Mouse (Mus musculus) bone marrow macrophage, adult 2 months (primary cell): ENCODE measurements at regions not wholly inside any gene's neighbourhood (a gene's known extent, or its start where the extent isn't known, plus 50 kb on each side); places are given as distances from the start of the nearest gene placed in this dataset.

Experiments
- CTCF ChIP-seq: IDR thresholded peaks from 2 replicates; pipeline ENCODE4 v1.5.1; 2012; ENCODE audit warnings: low read depth, mild to moderate bottlenecking, low read length, moderate library complexity
- POLR2A ChIP-seq: IDR thresholded peaks from 2 replicates; pipeline ENCODE4 v1.6.1; 2012; ENCODE audit warnings: mild to moderate bottlenecking, low read depth, low read length, borderline replicate concordance

GRCm38 (mm10) chr3:121102871-121103270, 68.6 kb downstream of the Rwdd3 start:
- TF ChIP-seq CTCF: no peak
- TF ChIP-seq POLR2A: no peak
